In the genomic region with DNA sequence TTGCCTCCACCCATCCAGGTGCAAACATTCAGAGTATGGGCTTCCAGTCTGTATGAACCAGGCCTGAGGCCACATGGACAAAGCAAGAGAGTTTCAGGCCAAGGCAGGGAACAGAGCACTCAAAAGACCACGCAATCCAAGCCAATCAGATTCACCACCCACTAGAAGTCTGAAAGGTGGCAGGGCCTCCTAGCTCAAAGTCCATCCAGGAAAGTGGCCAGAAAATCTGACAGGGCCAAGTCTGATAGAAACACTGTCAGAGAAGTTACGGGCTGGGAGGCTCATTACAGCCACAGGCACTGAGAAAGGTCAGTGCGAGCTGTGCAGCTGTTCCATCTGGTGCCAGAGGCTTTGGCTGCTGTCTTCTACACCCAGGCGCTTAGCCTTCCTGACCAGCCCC, we compare ENCODE assay signal across 8 mouse cellular contexts. TPM values are rescaled to one million over a fixed set of nuclear protein-coding genes. Genes with fewer than 3 reads are reported as not detected.
DNase-seq lines count a peak whose midpoint lies in the region; ATAC-seq and TF ChIP-seq lines count a peak whose summit lies in the region.

No protein-coding gene starts in this region.

- no peaks in the 10 kb centered on the region for H3K36me3 ChIP-seq in spleen, adult 2 months (ENCODE audit: control insufficient read depth, insufficient read depth, low read length)
- H3K36me3 ChIP-seq in embryonic facial prominence, embryonic 12.5 days = no peaks in the 10 kb centered on the region
- H3K36me3 ChIP-seq in heart, embryonic 13.5 days = no peaks in the 10 kb centered on the region
- no peaks in the 10 kb centered on the region for H3K36me3 ChIP-seq in kidney, postnatal 0 days (ENCODE audit: insufficient read depth, low read length)
- no peaks in the 10 kb centered on the region for H3K36me3 ChIP-seq in midbrain, embryonic 12.5 days

- H3K9me3 ChIP-seq in embryonic facial prominence, embryonic 12.5 days = no peaks in the 10 kb centered on the region
- H3K9me3 ChIP-seq in heart, embryonic 13.5 days = no peaks in the 10 kb centered on the region
- H3K9me3 ChIP-seq in kidney, postnatal 0 days (replicated peaks; ENCODE audit: low read length) = no peaks in the 10 kb centered on the region
- no peaks in the 10 kb centered on the region for H3K9me3 ChIP-seq in midbrain, embryonic 12.5 days

- peak overlapping the region; percentile 97 for H3K27ac ChIP-seq in spleen, adult 2 months (ENCODE audit: insufficient read depth, low read length)
- peak overlapping the region; percentile 100 for H3K27ac ChIP-seq in embryonic facial prominence, embryonic 12.5 days
- H3K27ac ChIP-seq in heart, embryonic 13.5 days (replicated peaks) = peak overlapping the region; percentile 99
- peak overlapping the region; percentile 99 for H3K27ac ChIP-seq in kidney, postnatal 0 days
- peak overlapping the region; percentile 100 for H3K27ac ChIP-seq in midbrain, embryonic 12.5 days (replicated peaks)

- TF ChIP-seq CTCF in spleen, adult 2 months (IDR thresholded peaks at IDR 0.05; ENCODE audit: extremely low read depth, insufficient read depth, insufficient read length, insufficient replicate concordance) = no peak
- TF ChIP-seq CTCF in kidney, postnatal 0 days (IDR thresholded peaks at IDR 0.05; ENCODE audit: low read depth) = no peak

- peak overlapping the region; percentile 84 for H3K4me3 ChIP-seq in spleen, adult 2 months (ENCODE audit: extremely low read depth, insufficient read depth, insufficient read length)
- H3K4me3 ChIP-seq in embryonic facial prominence, embryonic 12.5 days = peak overlapping the region; percentile 93
- peak overlapping the region; percentile 96 for H3K4me3 ChIP-seq in heart, embryonic 13.5 days
- peak overlapping the region; percentile 89; the same call in 1 of the 2 replicates for H3K4me3 ChIP-seq in kidney, postnatal 0 days (replicated peaks; ENCODE audit: low read depth, low read length)
- peak overlapping the region; percentile 73 for H3K4me3 ChIP-seq in midbrain, embryonic 12.5 days

- no peak for ATAC-seq in embryonic facial prominence, embryonic 12.5 days (ENCODE audit: insufficient number of reproducible peaks, insufficient read depth, low FRiP score, low TSS enrichment)
- ATAC-seq in heart, embryonic 13.5 days (ENCODE audit: extremely low read depth, insufficient number of reproducible peaks, low FRiP score, low TSS enrichment) = no peak
- ATAC-seq in kidney, postnatal 0 days (replicated peaks; ENCODE audit: low FRiP score, low read depth) = peak; percentile 26
- ATAC-seq in midbrain, embryonic 12.5 days (ENCODE audit: low FRiP score, low read depth) = 0 out of 2 replicates have a peak, but pooled peaks have one; percentile 0

- H3K4me2 ChIP-seq in embryonic facial prominence, embryonic 12.5 days (replicated peaks) = peak overlapping the region; percentile 72
- H3K4me2 ChIP-seq in heart, embryonic 13.5 days = peak overlapping the region; percentile 75
- H3K4me2 ChIP-seq in kidney, postnatal 0 days (ENCODE audit: low read length) = peak overlapping the region; percentile 67
- peak overlapping the region; percentile 66 for H3K4me2 ChIP-seq in midbrain, embryonic 12.5 days (replicated peaks)

- peaks cover 10% of the 10 kb centered on the region for H3K4me1 ChIP-seq in spleen, adult 2 months (ENCODE audit: control insufficient read depth, insufficient read depth, insufficient read length)
- peaks cover 13% of the 10 kb centered on the region for H3K4me1 ChIP-seq in embryonic facial prominence, embryonic 12.5 days
- peaks cover 19% of the 10 kb centered on the region for H3K4me1 ChIP-seq in heart, embryonic 13.5 days
- H3K4me1 ChIP-seq in kidney, postnatal 0 days (replicated peaks; ENCODE audit: insufficient read depth, low read length) = 0 out of 2 replicates have a peak, but pooled peaks cover 8% of the 10 kb centered on the region
- peaks cover 14% of the 10 kb centered on the region for H3K4me1 ChIP-seq in midbrain, embryonic 12.5 days

- DNase-seq in spleen, adult 2 months (ENCODE audit: low read depth in 1 of 2, low spot score in 2 of 2) = peak in 1 of 2 experiments; percentile 3
- no peak for DNase-seq in spleen, adult 12 weeks (ENCODE audit: low spot score)
- DNase-seq in kidney, postnatal 0 days (ENCODE audit: low spot score) = peak; percentile 32
- DNase-seq in Muller cell, postnatal 12 days (ENCODE audit: inconsistent ontology term) = no peak
- DNase-seq in left cerebral cortex, adult 8-10 months (ENCODE audit: low spot score in 2 of 2) = no peak

- no peak for TF ChIP-seq POLR2A in spleen, adult 2 months (IDR thresholded peaks at IDR 0.05; ENCODE audit: low read depth, low read length)

- peak overlapping the region; percentile 94; the same call in 1 of the 2 replicates for H3K9ac ChIP-seq in embryonic facial prominence, embryonic 12.5 days
- peak overlapping the region; percentile 99 for H3K9ac ChIP-seq in heart, embryonic 13.5 days
- peak overlapping the region; percentile 97; the same call in 1 of the 2 replicates for H3K9ac ChIP-seq in kidney, postnatal 0 days (ENCODE audit: low read depth, low read length)
- H3K9ac ChIP-seq in midbrain, embryonic 12.5 days (replicated peaks) = peak overlapping the region; percentile 37; the same call in 1 of the 2 replicates

- 60% methylated on average over 4 of the region's 4 CpGs for WGBS in spleen, adult 2 months
- 39% methylated on average over 4 of the region's 4 CpGs for WGBS in embryonic facial prominence, embryonic 12.5 days
- 54% methylated on average over 4 of the region's 4 CpGs for WGBS in heart, embryonic 13.5 days
- 32% methylated on average over 4 of the region's 4 CpGs for WGBS in kidney, postnatal 0 days
- 30% methylated on average over 4 of the region's 4 CpGs for WGBS in midbrain, embryonic 12.5 days

- H3K27me3 ChIP-seq in spleen, adult 2 months (ENCODE audit: control insufficient read depth, insufficient read depth, low read length) = no peaks in the 10 kb centered on the region
- no peaks in the 10 kb centered on the region for H3K27me3 ChIP-seq in embryonic facial prominence, embryonic 12.5 days
- H3K27me3 ChIP-seq in heart, embryonic 13.5 days (replicated peaks) = no peaks in the 10 kb centered on the region
- no peaks in the 10 kb centered on the region for H3K27me3 ChIP-seq in kidney, postnatal 0 days (ENCODE audit: insufficient read depth, low read length)
- no peaks in the 10 kb centered on the region for H3K27me3 ChIP-seq in midbrain, embryonic 12.5 days

RNA-seq across cellular contexts. Expression of a gene that starts 1.2 kb away (rescaled TPM):
- polyA plus RNA-seq in spleen, adult 2 months (2012; rRNA removed) = 7.4 and 7.8 TPM in 2 replicates
- polyA plus RNA-seq in embryonic facial prominence, embryonic 12.5 days (2016; fragmentation: Nextera tagmentation; extraction: Ambion mirVana) = 14.6 TPM in 2 replicates
- polyA plus RNA-seq in heart, embryonic 13.5 days (2015; fragmentation: Nextera tagmentation; extraction: Ambion mirVana) = 6.1 TPM in 2 replicates
- polyA plus RNA-seq in kidney, postnatal 0 days (2015; fragmentation: Nextera tagmentation; extraction: Ambion mirVana) = 8.2 and 9.6 TPM in 2 replicates
- 25.0 and 25.5 TPM in 2 replicates for polyA plus RNA-seq in midbrain, embryonic 12.5 days (2016; fragmentation: Nextera tagmentation; extraction: Ambion mirVana)
- total RNA-seq in left cerebral cortex, adult 8-10 months (2022) = 10 to 100 TPM; 28.4 to 33.9 (median 29.6) TPM

RNA-seq across cellular contexts. Expression of a gene that starts 38.8 kb away (rescaled TPM):
- polyA plus RNA-seq in spleen, adult 2 months (2012; rRNA removed) = 2.2 and 2.6 TPM in 2 replicates
- polyA plus RNA-seq in embryonic facial prominence, embryonic 12.5 days (2016; fragmentation: Nextera tagmentation; extraction: Ambion mirVana) = 48.1 and 52.9 TPM in 2 replicates
- polyA plus RNA-seq in heart, embryonic 13.5 days (2015; fragmentation: Nextera tagmentation; extraction: Ambion mirVana) = 14.8 and 15.6 TPM in 2 replicates
- 25.9 and 28.5 TPM in 2 replicates for polyA plus RNA-seq in kidney, postnatal 0 days (2015; fragmentation: Nextera tagmentation; extraction: Ambion mirVana)
- 60.9 and 72.0 TPM in 2 replicates for polyA plus RNA-seq in midbrain, embryonic 12.5 days (2016; fragmentation: Nextera tagmentation; extraction: Ambion mirVana)
- 10 to 100 TPM; 12.2 to 13.3 (median 12.5) TPM for total RNA-seq in left cerebral cortex, adult 8-10 months (2022)

Comparison
In these comparisons a context has a peak if more than half of its experiments do, and no peak if none do; other contexts are left out.
1. ATAC-seq: peak in kidney, postnatal 0 days (single experiment) and midbrain, embryonic 12.5 days (single experiment); none in embryonic facial prominence, embryonic 12.5 days (single experiment) and heart, embryonic 13.5 days (single experiment).
2. H3K9ac ChIP-seq: peak in every context shown above with its lines; median percentile 99 in heart, embryonic 13.5 days; 97 in kidney, postnatal 0 days; 94 in embryonic facial prominence, embryonic 12.5 days; 37 in midbrain, embryonic 12.5 days.
3. Peak in every context shown above with its lines, with median percentiles within 50 percentile points of each other: H3K27ac ChIP-seq, H3K4me3 ChIP-seq and H3K4me2 ChIP-seq.